Mouse (Mus musculus) megakaryocyte, embryonic 14.5 days (primary cell): ENCODE results near the gene 1700019N19Rik.

ENCODE experiments used
- FLI1 ChIP-seq: IDR thresholded peaks from 2 replicates; pipeline ENCODE4 v1.6.1; 2012; ENCODE audit warnings: low read length, inconsistent platforms, mixed read lengths
- GATA1 ChIP-seq: IDR thresholded peaks from 3 replicates; pipeline ENCODE4 v1.6.1; 2012; ENCODE audit warnings: mixed read lengths, low read length, inconsistent platforms, borderline replicate concordance

DNA sequence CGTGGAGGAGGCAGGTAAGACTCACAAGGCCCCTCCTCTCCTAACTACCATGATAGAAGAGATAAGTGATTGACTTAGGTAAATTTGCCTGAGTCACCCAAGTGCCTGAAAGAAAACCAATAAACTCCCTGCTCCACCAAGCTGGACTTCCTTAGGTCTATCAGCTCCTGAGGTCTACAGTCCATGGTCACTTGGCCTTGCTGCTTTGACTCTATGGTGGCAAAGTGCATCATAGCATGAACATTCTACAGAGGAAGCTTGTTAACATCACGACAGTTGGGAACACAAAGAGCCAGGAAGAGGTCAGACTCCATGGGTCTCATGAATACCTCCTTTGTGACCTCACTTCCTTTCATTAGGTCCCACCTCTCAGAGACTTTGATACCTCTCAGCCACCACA lies 42.8 kb downstream of the 1700019N19Rik start:
- TF ChIP-seq GATA1 (no peak), FLI1 (no peak)
